Mouse (Mus musculus) stomach, embryonic 14.5 days (tissue): ENCODE results near the gene Tiam1. TPM values are rescaled to one million over a fixed set of nuclear protein-coding genes. Genes with fewer than 3 reads are reported as not detected.

Experiments used
- ATAC-seq: fragments of 200-750 bp; cut with Nextera tagmentation; 2 replicates; pipeline ENCODE4 v1.8.0; 2017; ENCODE audit warnings: low read depth, moderate TSS enrichment; ENCODE audit not compliant: insufficient number of reproducible peaks, insufficient read depth, low FRiP score
- H3K27ac ChIP-seq: fragments of 300-500 bp; sonication (generic); 2 replicates; pipeline ENCODE4 v1.5.1; 2014; ENCODE audit warnings: mild to moderate bottlenecking, low read length, moderate library complexity, mixed read lengths
- H3K27me3 ChIP-seq: fragments of 300-500 bp; sonication (generic); 2 replicates; pipeline ENCODE4 v1.6.1; 2014; ENCODE audit warnings: low read length, control low read depth, mixed read lengths; ENCODE audit not compliant: control insufficient read depth, insufficient read depth
- H3K36me3 ChIP-seq: fragments of 300-500 bp; sonication (generic); 2 replicates; pipeline ENCODE4 v1.6.1; 2014; ENCODE audit warnings: mild to moderate bottlenecking, control low read depth, low read length, moderate library complexity, mixed read lengths; ENCODE audit not compliant: control insufficient read depth, insufficient read depth
- H3K4me1 ChIP-seq: fragments of 300-500 bp; sonication (generic); 2 replicates; pipeline ENCODE4 v1.6.1; 2014; ENCODE audit warnings: low read length, control low read depth, mixed read lengths; ENCODE audit not compliant: control insufficient read depth, insufficient read depth
- H3K4me2 ChIP-seq: fragments of 300-500 bp; sonication (generic); replicated peaks from 2 replicates; pipeline ENCODE4 v1.6.1; 2014; ENCODE audit warnings: low read depth, low read length, control low read depth
- H3K4me3 ChIP-seq: fragments of 300-500 bp; sonication (generic); 2 replicates; pipeline ENCODE4 v1.5.1; 2014; ENCODE audit warnings: low read depth, low read length, control low read depth
- H3K9ac ChIP-seq: fragments of 300-500 bp; sonication (generic); replicated peaks from 2 replicates; pipeline ENCODE4 v1.6.1; 2014; ENCODE audit warnings: low read depth, mild to moderate bottlenecking, control low read depth, low read length, moderate library complexity, mixed read lengths
- H3K9me3 ChIP-seq: fragments of 300-500 bp; sonication (generic); 2 replicates; pipeline ENCODE4 v1.6.1; 2016; ENCODE audit warnings: low read depth, low read length, control low read depth; ENCODE audit not compliant: control insufficient read depth
- WGBS: fragments of 180-500 bp; shearing (Covaris S2); extraction: QIAGEN DNeasy Blood & Tissue Kit; methylation state at CpG from one replicate; pipeline ENCODE4 v1.1.7; 2014; 5-methylcytosine and 5-hydroxymethylcytosine counted together
- polyA plus RNA-seq: library from polyadenylated mRNA; unstranded; fragments of >200 nt; fragmentation: Nextera tagmentation; extraction: Ambion mirVana; gene quantifications from 2 replicates; pipeline ENCODE4 v1.2.1, GENCODE M21; 2014

The Tiam1 gene
- polyA plus RNA-seq, 1 experiment from 2014 or later, result 38.4 TPM

DNA sequence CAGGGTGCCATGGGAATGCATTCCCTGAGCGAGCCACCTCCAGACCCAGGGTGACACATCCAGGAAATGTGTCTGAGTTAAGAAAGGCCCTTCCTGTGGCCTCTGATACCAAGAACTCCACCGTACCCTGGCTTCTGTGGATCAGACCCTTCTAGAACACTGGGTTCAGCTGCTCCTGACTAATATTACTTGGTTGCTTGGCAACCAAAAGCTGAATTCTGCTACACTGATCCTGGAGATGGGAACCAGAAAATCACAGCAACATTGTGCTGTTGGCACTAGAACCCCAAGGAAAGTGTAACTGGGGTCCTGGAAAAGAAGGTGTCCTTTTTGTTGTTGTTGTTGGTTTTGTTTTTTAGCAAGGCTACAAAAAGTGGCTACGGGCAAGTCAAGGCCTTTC lies 285.9 kb downstream of the Tiam1 start:
- Histone ChIP-seq H3K27me3 (no peaks in the 10 kb centered on the region), H3K4me1 (peaks cover 14% of the 10 kb centered on the region; the same call in 1 of the 2 replicates), H3K9ac (no peak overlapping the region), H3K36me3 (no peaks in the 10 kb centered on the region), H3K4me2 (no peak overlapping the region), H3K9me3 (no peaks in the 10 kb centered on the region), H3K4me3 (no peak overlapping the region), H3K27ac (no peak overlapping the region)
- ATAC-seq, result no peak
- 71% methylated on average over 3 of the region's 3 CpGs for WGBS

GRCm38 (mm10) chr16:89854731-89855130 lies 288.8 kb downstream of the Tiam1 start:
- no peak for ATAC-seq
- WGBS, result 83% methylated on average over 8 of the region's 8 CpGs
- Histone ChIP-seq H3K9ac (no peak overlapping the region), H3K4me3 (no peak overlapping the region), H3K9me3 (no peaks in the 10 kb centered on the region), H3K36me3 (no peaks in the 10 kb centered on the region), H3K27me3 (no peaks in the 10 kb centered on the region), H3K4me2 (no peak overlapping the region), H3K27ac (no peak overlapping the region), H3K4me1 (0 out of 2 replicates have a peak, but pooled peaks cover 6% of the 10 kb centered on the region)

DNA sequence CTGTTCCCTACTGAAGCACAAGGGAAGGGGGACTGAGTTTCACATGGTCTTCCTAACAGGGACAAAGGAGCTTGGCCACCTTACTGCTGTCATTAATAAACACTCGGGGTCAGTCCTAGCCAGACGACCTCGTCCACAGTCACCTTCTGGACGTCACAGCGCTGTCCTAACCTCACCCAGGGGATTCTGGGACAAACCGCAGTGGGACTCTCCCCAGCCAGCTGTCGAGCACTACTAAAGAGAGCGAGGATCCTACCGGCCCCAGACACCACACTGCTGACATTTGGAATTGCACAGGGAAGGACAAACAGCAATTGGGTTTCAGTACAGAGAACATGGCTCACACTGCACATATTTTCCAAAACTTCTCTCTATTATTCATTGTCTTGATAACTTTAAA lies 292.2 kb downstream of the Tiam1 start:
- Histone ChIP-seq H3K27me3 (no peaks in the 10 kb centered on the region), H3K27ac (no peak overlapping the region), H3K9me3 (no peaks in the 10 kb centered on the region), H3K4me1 (0 out of 2 replicates have a peak, but pooled peaks cover 6% of the 10 kb centered on the region), H3K4me3 (no peak overlapping the region), H3K4me2 (no peak overlapping the region), H3K9ac (no peak overlapping the region), H3K36me3 (no peaks in the 10 kb centered on the region)
- 70% methylated on average over 9 of the region's 9 CpGs for WGBS
- ATAC-seq, result no peak

DNA sequence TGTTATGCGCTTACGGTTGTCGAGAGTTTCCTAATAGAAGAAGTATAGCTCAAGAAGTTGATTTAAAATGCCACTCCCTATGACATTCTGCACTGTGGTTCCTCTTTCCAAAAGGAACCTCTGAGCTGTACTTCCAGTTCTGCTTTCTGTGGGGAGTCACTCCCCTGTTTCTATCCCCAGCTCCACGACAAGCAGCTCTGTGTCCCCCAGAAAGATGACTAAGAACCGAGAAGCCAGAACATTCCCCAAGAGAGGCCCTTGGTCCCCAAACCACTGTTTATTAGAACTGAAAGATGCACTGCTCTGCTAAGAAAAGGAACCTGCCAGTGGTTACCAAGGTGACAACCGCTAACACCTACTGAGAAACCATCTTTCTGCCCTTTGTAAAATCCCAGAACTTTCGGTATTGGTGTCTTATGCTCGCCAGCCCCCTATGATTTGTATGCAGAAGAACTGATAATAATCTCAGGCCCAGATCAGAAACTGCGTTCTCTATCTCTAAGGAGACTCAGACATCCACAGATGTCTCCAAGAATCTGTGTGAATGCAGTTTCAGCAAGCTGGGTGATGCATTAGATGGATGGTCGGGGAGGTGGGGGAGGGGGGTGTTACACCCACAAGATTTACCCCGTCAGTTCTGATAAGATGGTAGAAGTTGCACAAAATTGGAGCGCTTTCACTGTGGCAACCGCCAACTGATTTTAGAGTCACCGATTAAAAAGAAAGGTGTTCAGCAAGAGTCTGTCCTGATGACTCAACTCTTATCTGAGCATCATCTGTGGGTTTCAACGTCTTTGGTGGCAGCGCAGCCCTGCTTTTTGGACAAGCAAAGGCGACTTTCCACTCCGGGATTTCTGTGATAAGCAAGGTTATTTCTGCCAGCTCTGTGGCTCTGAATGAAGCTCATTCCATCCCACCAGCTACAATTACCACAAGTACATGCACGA lies 294.6 kb downstream of the Tiam1 start:
- Histone ChIP-seq H3K4me1 (0 out of 2 replicates have a peak, but pooled peaks cover 6% of the 10 kb centered on the region), H3K36me3 (no peaks in the 10 kb centered on the region), H3K4me3 (no peak overlapping the region), H3K27me3 (no peaks in the 10 kb centered on the region), H3K9ac (no peak overlapping the region), H3K27ac (no peak overlapping the region), H3K4me2 (no peak overlapping the region), H3K9me3 (no peaks in the 10 kb centered on the region)
- no peak for ATAC-seq
- WGBS, result 87% methylated on average over 19 of the region's 19 CpGs

DNA sequence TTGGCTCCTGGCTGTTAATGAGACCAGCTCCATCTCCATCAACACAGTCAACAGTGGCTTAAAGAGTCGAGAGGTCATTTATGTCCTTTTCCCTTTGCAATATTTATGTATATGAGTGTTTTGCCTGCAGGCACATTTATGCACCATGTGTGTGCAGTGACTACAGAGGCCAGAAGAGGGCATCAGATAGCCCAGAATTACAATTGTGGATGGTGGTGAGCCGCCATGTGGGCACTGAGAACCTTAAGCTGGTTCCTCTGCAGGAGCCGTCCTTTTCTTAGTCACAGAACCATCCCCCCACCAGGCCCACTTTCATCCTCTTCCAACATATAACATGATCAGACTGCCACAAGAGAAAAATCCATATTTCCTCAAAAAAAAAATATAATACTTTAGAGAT lies 295.4 kb downstream of the Tiam1 start:
- no peaks in the 10 kb centered on the region for H3K9me3 ChIP-seq
- no peak for ATAC-seq
- 96% methylated on average over 3 of the region's 3 CpGs for WGBS
- no peaks in the 10 kb centered on the region for H3K27me3 ChIP-seq
- H3K4me2 ChIP-seq, result no peak overlapping the region
- H3K36me3 ChIP-seq, result no peaks in the 10 kb centered on the region
- H3K27ac ChIP-seq, result no peak overlapping the region
- H3K4me3 ChIP-seq, result no peak overlapping the region
- H3K9ac ChIP-seq, result no peak overlapping the region
- 0 out of 2 replicates have a peak, but pooled peaks cover 6% of the 10 kb centered on the region for H3K4me1 ChIP-seq

GRCm38 (mm10) chr16:89845461-89845860 lies 298.1 kb downstream of the Tiam1 start:
- H3K9ac ChIP-seq, result no peak overlapping the region
- H3K27ac ChIP-seq, result peak overlapping the region; percentile 40; the same call in 1 of the 2 replicates
- no peak overlapping the region for H3K4me2 ChIP-seq
- H3K9me3 ChIP-seq, result no peaks in the 10 kb centered on the region
- H3K4me1 ChIP-seq, result no peaks in the 10 kb centered on the region
- ATAC-seq, result no peak
- no peak overlapping the region for H3K4me3 ChIP-seq
- WGBS, result 73% methylated on average over 8 of the region's 8 CpGs
- H3K36me3 ChIP-seq, result no peaks in the 10 kb centered on the region
- H3K27me3 ChIP-seq, result no peaks in the 10 kb centered on the region

DNA sequence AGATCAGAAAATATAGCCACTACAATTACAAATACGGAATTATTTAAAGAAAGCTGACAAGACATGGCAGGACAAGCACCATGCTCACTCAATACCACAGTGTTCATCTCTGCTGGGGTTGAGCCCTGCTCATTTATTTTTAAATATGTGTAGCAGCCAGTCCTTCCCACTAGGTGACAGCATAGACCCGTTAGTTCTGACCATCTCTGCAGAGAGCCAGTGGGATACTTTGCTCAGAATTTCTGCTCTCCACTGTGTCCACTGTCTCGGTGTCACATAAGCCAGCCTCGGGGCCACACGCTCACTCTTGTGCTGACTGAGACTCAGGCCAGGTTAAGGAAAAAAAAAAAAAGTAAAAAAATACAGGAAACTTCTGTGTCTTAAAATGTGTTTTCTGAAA lies 299.0 kb downstream of the Tiam1 start:
- Histone ChIP-seq H3K9me3 (no peaks in the 10 kb centered on the region), H3K36me3 (no peaks in the 10 kb centered on the region), H3K4me2 (no peak overlapping the region), H3K27me3 (no peaks in the 10 kb centered on the region), H3K9ac (no peak overlapping the region), H3K4me3 (no peak overlapping the region), H3K27ac (no peak overlapping the region), H3K4me1 (no peaks in the 10 kb centered on the region)
- WGBS, result 42% methylated on average over 5 of the region's 5 CpGs
- peak; percentile 42; the same call in 1 of the 2 replicates for ATAC-seq

- no peak overlapping the region for H3K4me3 ChIP-seq
- no peak overlapping the region for H3K4me2 ChIP-seq
- ATAC-seq, result no peak
- no peaks in the 10 kb centered on the region for H3K27me3 ChIP-seq
- 74% methylated on average over 6 of the region's 6 CpGs for WGBS
- no peaks in the 10 kb centered on the region for H3K36me3 ChIP-seq
- no peak overlapping the region for H3K27ac ChIP-seq
- H3K4me1 ChIP-seq, result no peaks in the 10 kb centered on the region
- no peak overlapping the region for H3K9ac ChIP-seq
- H3K9me3 ChIP-seq, result no peaks in the 10 kb centered on the region
These were observed 301.7 kb downstream of the Tiam1 start for GRCm38 (mm10) chr16:89841894-89842293.
